Mouse (Mus musculus): ENCODE results near the gene Ppfibp1. TPM values are rescaled to one million over a fixed set of nuclear protein-coding genes. Genes with fewer than 3 reads are reported as not detected.
A peak's percentile ranks its signal among the peaks of the same experiment; 100 is the strongest.

Ppfibp1 gene
- polyA plus RNA-seq, 1 experiment from 2014 or later, result 15.2 TPM

- Histone ChIP-seq H3K4me1 (replicated peaks) (peaks cover 6% of the 10 kb centered on the region), H3K27ac (replicated peaks) (no peak overlapping the region), H3K36me3 (no peaks in the 10 kb centered on the region), H3K4me3 (no peak overlapping the region), H3K9me3 (no peaks in the 10 kb centered on the region), H3K9ac (no peak overlapping the region), H3K27me3 (no peaks in the 10 kb centered on the region), H3K4me2 (no peak overlapping the region)
- ATAC-seq (ENCODE audit: low read depth), result no peak
- WGBS, result 62% methylated on average over 3 of the region's 3 CpGs
Observed at GRCm38 (mm10) chr6:146928108-146928507, 39.8 kb downstream of the Ppfibp1 start.

DNA sequence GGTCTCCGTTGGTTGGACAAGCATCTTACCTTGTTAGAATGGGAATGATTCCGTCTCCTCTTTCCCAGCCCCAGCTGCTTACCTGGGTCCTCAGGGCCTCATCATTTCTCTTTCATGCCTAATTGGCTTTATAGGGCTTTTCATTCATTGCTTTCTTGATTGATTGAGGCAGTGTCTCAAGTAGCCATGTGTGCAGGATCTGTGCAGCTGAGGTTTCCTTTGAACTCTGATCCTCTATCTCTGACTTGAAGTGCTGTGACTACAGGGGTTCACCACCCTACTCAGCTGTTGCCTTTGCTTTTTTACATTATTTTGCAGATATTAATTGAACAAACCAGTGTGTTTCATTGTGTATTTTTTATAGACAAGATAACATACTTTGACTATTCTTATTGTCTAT, 40.7 kb downstream of the Ppfibp1 start:
- no peak for ATAC-seq (ENCODE audit: low read depth)

DNA sequence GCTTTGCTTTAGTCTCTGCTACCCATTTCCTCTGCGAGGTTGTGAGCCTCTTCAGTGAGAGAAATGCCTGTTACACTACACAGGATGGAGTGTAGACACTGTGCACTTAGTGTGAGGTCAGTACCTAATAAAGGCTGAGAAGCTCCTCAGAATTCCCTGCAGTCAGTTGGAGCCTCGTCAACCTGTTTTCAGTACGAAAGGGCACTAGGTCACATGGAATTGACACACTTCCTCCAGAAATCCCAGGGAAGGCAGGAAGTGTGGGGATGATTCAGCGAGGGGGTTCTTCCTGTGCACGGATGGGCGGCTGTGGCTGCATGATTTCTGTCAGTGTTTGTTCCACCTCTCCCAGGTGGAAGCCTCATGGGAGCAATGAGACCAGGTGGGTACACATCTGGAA, 44.8 kb downstream of the Ppfibp1 start:
- ATAC-seq (ENCODE audit: low read depth), result no peak
- H3K9me3 ChIP-seq, result no peaks in the 10 kb centered on the region
- 72% methylated on average over 6 of the region's 6 CpGs for WGBS
- peaks cover 6% of the 10 kb centered on the region for H3K4me1 ChIP-seq (replicated peaks)
- H3K27ac ChIP-seq (replicated peaks), result no peak overlapping the region
- H3K4me3 ChIP-seq, result no peak overlapping the region
- no peaks in the 10 kb centered on the region for H3K27me3 ChIP-seq
- no peaks in the 10 kb centered on the region for H3K36me3 ChIP-seq
- H3K4me2 ChIP-seq, result no peak overlapping the region
- H3K9ac ChIP-seq, result no peak overlapping the region

More for the DNA sequence above, 40.7 kb downstream of the Ppfibp1 start:
- H3K9me3 ChIP-seq, result no peaks in the 10 kb centered on the region
- no peaks in the 10 kb centered on the region for H3K27me3 ChIP-seq
- H3K36me3 ChIP-seq, result no peaks in the 10 kb centered on the region
- 36% methylated on average over 2 of the region's 2 CpGs for WGBS
- no peak overlapping the region for H3K9ac ChIP-seq
- H3K27ac ChIP-seq (replicated peaks), result no peak overlapping the region
- no peak overlapping the region for H3K4me2 ChIP-seq
- peaks cover 6% of the 10 kb centered on the region for H3K4me1 ChIP-seq (replicated peaks)
- H3K4me3 ChIP-seq, result no peak overlapping the region

DNA sequence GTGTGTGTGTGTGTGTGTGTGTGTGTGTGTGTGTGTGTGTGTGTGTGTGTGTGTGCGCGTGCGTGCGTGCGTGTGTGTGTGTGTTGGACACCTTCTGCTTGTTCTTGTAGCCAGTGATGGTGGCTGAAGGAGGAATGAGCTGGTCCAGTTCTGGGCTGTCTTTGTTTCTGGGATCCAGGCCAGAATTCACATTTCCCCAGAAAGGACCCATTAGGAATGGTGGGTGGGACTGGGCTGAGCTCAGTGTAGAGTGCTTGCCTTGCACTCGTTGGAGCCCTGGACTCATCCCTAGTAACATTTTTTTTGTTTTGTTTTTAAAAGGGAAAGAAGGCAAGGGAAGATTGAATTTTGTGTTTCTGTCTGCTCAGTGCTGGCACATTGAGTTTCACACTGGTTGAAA, 47.7 kb downstream of the Ppfibp1 start:
- Histone ChIP-seq H3K4me1 (replicated peaks) (no peaks in the 10 kb centered on the region; the same call in 1 of the 2 replicates), H3K9me3 (no peaks in the 10 kb centered on the region), H3K9ac (no peak overlapping the region), H3K36me3 (no peaks in the 10 kb centered on the region), H3K27me3 (no peaks in the 10 kb centered on the region), H3K27ac (replicated peaks) (peak overlapping the region; percentile 13; the same call in 1 of the 2 replicates), H3K4me3 (no peak overlapping the region), H3K4me2 (no peak overlapping the region)
- ATAC-seq (ENCODE audit: low read depth), result no peak
- WGBS, result 69% methylated on average over 3 of the region's 6 CpGs

GRCm38 (mm10) chr6:146939026-146939425, 50.7 kb downstream of the Ppfibp1 start:
- 89% methylated on average over 8 of the region's 8 CpGs for WGBS
- Histone ChIP-seq H3K4me3 (no peak overlapping the region), H3K27me3 (no peaks in the 10 kb centered on the region), H3K4me1 (replicated peaks) (no peaks in the 10 kb centered on the region; the same call in 1 of the 2 replicates), H3K36me3 (no peaks in the 10 kb centered on the region), H3K9me3 (no peaks in the 10 kb centered on the region), H3K27ac (replicated peaks) (no peak overlapping the region), H3K9ac (no peak overlapping the region), H3K4me2 (no peak overlapping the region)
- no peak for ATAC-seq (ENCODE audit: low read depth)

GRCm38 (mm10) chr6:146941505-146942275, 53.4 kb downstream of the Ppfibp1 start:
- ATAC-seq (ENCODE audit: low read depth), result no peak
- Histone ChIP-seq H3K36me3 (no peaks in the 10 kb centered on the region), H3K4me2 (no peak overlapping the region), H3K9ac (no peak overlapping the region), H3K27ac (replicated peaks) (no peak overlapping the region), H3K4me1 (replicated peaks) (no peaks in the 10 kb centered on the region), H3K27me3 (no peaks in the 10 kb centered on the region), H3K9me3 (no peaks in the 10 kb centered on the region), H3K4me3 (no peak overlapping the region)
- WGBS, result 84% methylated on average over 7 of the region's 7 CpGs

GRCm38 (mm10) chr6:146944009-146944408, 55.7 kb downstream of the Ppfibp1 start:
- Histone ChIP-seq H3K27ac (replicated peaks) (no peak overlapping the region), H3K4me2 (no peak overlapping the region), H3K9ac (no peak overlapping the region), H3K27me3 (no peaks in the 10 kb centered on the region), H3K4me3 (no peak overlapping the region), H3K4me1 (replicated peaks) (no peaks in the 10 kb centered on the region), H3K36me3 (no peaks in the 10 kb centered on the region), H3K9me3 (no peaks in the 10 kb centered on the region)
- no peak for ATAC-seq (ENCODE audit: low read depth)

DNA sequence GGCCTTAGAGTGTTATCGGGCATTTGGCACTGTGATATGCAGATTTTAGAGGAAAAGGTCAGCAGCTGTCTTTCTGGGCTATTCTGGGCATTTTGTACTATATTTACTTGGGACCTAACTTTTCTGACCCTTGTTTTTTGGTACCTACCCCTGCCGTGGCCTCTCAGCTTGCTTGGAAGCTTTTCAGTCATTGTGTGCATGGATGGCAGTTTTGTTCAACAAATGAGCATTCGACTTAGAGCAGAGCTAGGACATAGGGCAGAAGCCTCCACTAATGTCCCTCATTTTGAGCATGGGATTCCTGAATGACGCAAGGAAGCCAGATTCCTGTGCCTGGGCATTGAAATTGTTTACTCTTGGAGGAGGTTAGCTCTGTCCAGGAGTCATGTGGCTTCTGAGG, 56.5 kb downstream of the Ppfibp1 start:
- H3K27ac ChIP-seq (replicated peaks), result no peak overlapping the region
- H3K9me3 ChIP-seq, result no peaks in the 10 kb centered on the region
- WGBS, result 74% methylated on average over 4 of the region's 4 CpGs
- no peaks in the 10 kb centered on the region for H3K36me3 ChIP-seq
- ATAC-seq (ENCODE audit: low read depth), result no peak
- H3K9ac ChIP-seq, result no peak overlapping the region
- no peak overlapping the region for H3K4me3 ChIP-seq
- H3K4me2 ChIP-seq, result no peak overlapping the region
- H3K4me1 ChIP-seq (replicated peaks), result no peaks in the 10 kb centered on the region
- H3K27me3 ChIP-seq, result no peaks in the 10 kb centered on the region

DNA sequence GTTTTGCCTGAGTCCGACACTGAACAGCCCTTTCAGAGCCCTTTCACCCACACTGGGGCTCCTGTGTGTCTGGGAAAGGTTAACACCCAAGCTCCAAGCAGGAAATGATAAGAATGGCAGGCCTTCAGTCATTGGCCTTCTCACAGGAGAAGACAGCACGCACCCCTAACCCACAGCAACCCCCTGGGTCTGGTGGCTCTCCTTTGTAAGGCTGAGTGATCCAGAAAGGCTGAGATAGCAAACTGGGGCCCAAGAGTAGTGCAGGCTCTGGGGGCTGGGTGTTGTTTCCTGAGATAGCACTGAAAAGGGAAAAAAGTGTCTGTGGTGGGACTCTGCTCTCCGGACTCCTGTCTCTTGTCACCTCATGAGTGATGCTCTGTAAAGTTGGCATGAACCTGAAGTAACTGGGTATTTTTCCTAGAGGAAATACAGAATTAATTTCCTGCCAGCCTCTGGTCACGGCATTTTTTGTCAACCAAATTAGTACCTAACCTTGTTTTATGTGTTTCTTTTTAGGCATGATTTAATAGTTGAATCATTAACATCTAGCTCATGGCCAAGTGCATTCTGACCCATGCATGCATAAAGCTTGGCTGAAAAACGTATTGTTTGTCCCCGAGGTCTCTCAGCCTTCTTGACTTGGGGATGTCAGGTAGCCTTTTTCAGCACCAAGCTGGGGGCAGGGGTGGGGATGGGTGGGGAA, 58.2 kb downstream of the Ppfibp1 start:
- Histone ChIP-seq H3K4me1 (replicated peaks) (no peaks in the 10 kb centered on the region), H3K4me2 (no peak overlapping the region), H3K27me3 (no peaks in the 10 kb centered on the region), H3K4me3 (no peak overlapping the region), H3K27ac (replicated peaks) (no peak overlapping the region), H3K9ac (no peak overlapping the region), H3K36me3 (no peaks in the 10 kb centered on the region), H3K9me3 (no peaks in the 10 kb centered on the region)
- WGBS, result 64% methylated on average over 6 of the region's 6 CpGs
- no peak for ATAC-seq (ENCODE audit: low read depth)

GRCm38 (mm10) chr6:146947186-146947585, 58.9 kb downstream of the Ppfibp1 start:
- H3K9ac ChIP-seq, result no peak overlapping the region
- 82% methylated on average over 4 of the region's 4 CpGs for WGBS
- no peak overlapping the region for H3K4me2 ChIP-seq
- H3K27me3 ChIP-seq, result no peaks in the 10 kb centered on the region
- no peaks in the 10 kb centered on the region for H3K36me3 ChIP-seq
- no peaks in the 10 kb centered on the region for H3K9me3 ChIP-seq
- no peak overlapping the region for H3K27ac ChIP-seq (replicated peaks)
- H3K4me3 ChIP-seq, result no peak overlapping the region
- ATAC-seq (ENCODE audit: low read depth), result no peak
- no peaks in the 10 kb centered on the region for H3K4me1 ChIP-seq (replicated peaks)

DNA sequence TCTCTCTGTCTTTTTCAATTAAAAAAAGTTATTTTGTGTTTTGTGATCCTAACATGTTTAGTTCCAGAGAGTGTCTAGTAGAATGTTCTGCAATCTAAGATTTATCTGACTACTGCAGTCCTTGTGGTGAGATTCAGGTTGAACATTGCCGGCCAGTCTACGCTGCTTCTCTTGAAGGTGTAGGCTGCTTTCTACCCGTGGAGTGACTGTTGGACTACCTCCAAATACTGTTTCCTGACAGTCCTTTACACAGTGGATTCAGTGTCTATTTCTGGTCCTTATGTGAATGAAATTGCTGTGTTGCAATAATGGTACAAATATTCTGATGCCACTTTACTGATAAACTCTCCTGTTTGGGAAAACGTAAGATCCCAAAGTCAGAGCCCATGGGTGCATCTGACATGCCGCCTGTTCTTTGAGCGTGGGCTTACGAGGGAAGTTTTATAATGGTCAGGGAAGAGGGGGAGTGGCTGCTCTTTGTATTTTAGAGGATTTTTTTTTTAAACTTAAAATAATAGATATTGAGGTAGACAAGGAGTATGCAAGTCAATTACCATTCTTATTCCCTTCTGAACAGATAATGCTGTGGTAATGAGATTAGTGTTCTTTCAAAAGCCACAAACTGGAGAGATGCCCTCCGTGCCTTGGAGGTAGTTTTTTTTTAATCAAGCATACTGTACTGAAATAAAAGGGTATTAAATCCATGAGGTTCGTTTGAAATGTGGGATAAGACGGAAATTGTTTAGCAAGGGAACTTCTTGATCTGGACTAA, 61.6 kb downstream of the Ppfibp1 start:
- H3K36me3 ChIP-seq, result no peaks in the 10 kb centered on the region
- no peak overlapping the region for H3K4me3 ChIP-seq
- no peaks in the 10 kb centered on the region for H3K9me3 ChIP-seq
- ATAC-seq (ENCODE audit: low read depth), result no peak
- no peak overlapping the region for H3K9ac ChIP-seq
- 69% methylated on average over 10 of the region's 10 CpGs for WGBS
- H3K27me3 ChIP-seq, result no peaks in the 10 kb centered on the region
- no peak overlapping the region for H3K4me2 ChIP-seq
- no peaks in the 10 kb centered on the region for H3K4me1 ChIP-seq (replicated peaks)
- H3K27ac ChIP-seq (replicated peaks), result no peak overlapping the region

GRCm38 (mm10) chr6:146950454-146950832, 62.2 kb downstream of the Ppfibp1 start:
- no peak overlapping the region for H3K27ac ChIP-seq (replicated peaks)
- no peak overlapping the region for H3K4me3 ChIP-seq
- no peaks in the 10 kb centered on the region for H3K36me3 ChIP-seq
- no peak for ATAC-seq (ENCODE audit: low read depth)
- no peaks in the 10 kb centered on the region for H3K9me3 ChIP-seq
- no peaks in the 10 kb centered on the region for H3K27me3 ChIP-seq
- no peaks in the 10 kb centered on the region for H3K4me1 ChIP-seq (replicated peaks)
- no peak overlapping the region for H3K9ac ChIP-seq
- WGBS, result 39% methylated on average over 1 of the region's 1 CpGs
- H3K4me2 ChIP-seq, result no peak overlapping the region
